Mouse (Mus musculus) ovary, adult 2 months (tissue): ENCODE results near the gene Capsl. TPM values are rescaled to one million over a fixed set of nuclear protein-coding genes. Genes with fewer than 3 reads are reported as not detected.

Source experiments
- polyA plus RNA-seq: library from polyadenylated mRNA; depleted of rRNA; stranded (reverse); fragments of >200 nt; gene quantifications from 2 replicates; pipeline ENCODE4 v1.2.3, GENCODE M21; 2012; rRNA removed

Capsl gene
- 6.0 TPM in 2 replicates for polyA plus RNA-seq

DNA sequence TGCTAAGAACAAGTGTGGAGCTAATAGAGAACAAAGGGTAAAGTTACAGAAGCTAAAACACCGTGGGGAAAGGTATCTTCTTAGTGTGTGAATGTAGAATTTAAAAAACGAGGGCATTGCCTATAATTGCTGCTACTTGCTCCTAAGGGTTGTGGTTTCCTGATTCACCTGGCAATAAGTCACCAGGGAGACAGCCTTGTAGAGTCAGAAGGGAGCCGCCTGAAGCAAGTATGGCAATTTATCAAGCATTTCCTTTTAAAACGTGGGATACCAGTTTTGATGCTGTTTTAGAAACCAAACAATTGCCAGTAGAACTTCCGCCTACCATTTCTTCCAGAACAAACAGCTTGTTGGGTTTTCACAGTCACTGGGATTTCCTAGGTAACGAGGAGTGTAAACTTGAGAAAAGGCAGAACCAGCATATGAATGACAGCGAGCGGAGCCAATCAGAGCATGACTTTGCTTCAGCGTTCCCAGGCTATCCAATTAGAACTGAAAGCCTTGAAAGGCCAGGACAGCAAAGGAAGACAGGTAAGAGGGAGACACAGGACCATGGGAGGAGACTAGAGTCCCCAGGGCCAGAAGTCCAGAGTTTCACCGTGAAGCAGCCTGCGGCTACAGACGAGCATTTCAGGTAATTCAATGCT is at the start of gene Capsl:
Gene Capsl (plus strand): TSS at position 495 of the 647 bp plus-strand sequence.

Other genes with a start within 250 kb of the Capsl start
- gene Ugt3a1, start 159.1 kb upstream of the Capsl start, polyA plus RNA-seq = not detected in 2 replicates
- 0.10 and 0.44 TPM in 2 replicates for gene Ugt3a2, start 100.5 kb upstream of the Capsl start, polyA plus RNA-seq
- gene Il7r, start 94.1 kb downstream of the Capsl start, polyA plus RNA-seq = 0.07 TPM in 1 of 2 replicates, not detected in the other